Mouse (Mus musculus): ENCODE data around the gene Nr1d1.

- TF ChIP-seq CTCF (IDR thresholded peaks at IDR 0.05; ENCODE audit: extremely low read depth, insufficient read length, insufficient replicate concordance, low read depth, low read length) = no peak
- TF ChIP-seq POLR2A (IDR thresholded peaks at IDR 0.05; ENCODE audit: low read depth, low read length) = peak; percentile 17; the same call in 1 of the 2 replicates
Measured at GRCm38 (mm10) chr11:98750351-98751201, 24.6 kb downstream of the Nr1d1 start.
